Comparison of ENCODE assay signal across 8 mouse cellular contexts in genomic region chr4:132532981-132533916, GRCm38 (mm10). TPM values are rescaled to one million over a fixed set of nuclear protein-coding genes. Genes with fewer than 3 reads are reported as not detected.
DNase-seq lines count a peak whose midpoint lies in the region; ATAC-seq and TF ChIP-seq lines count a peak whose summit lies in the region.

Atpif1 (minus strand) TSS chr4:132533659.

- peak within 1 kb of the TSS; percentile 80 for H3K4me2 ChIP-seq in heart, embryonic 13.5 days
- peak within 1 kb of the TSS; percentile 91 for H3K4me2 ChIP-seq in liver, embryonic 14.5 days (ENCODE audit: low read depth)
- peak within 1 kb of the TSS; percentile 90 for H3K4me2 ChIP-seq in neural tube, embryonic 12.5 days (replicated peaks)

- H3K9ac ChIP-seq in heart, embryonic 13.5 days, result peak within 1 kb of the TSS; percentile 93
- peak within 1 kb of the TSS; percentile 97 for H3K9ac ChIP-seq in liver, embryonic 14.5 days (replicated peaks)
- peak within 1 kb of the TSS; percentile 92 for H3K9ac ChIP-seq in neural tube, embryonic 12.5 days

- peak; percentile 52 for TF ChIP-seq EP300 in liver, embryonic 14.5 days (IDR thresholded peaks at IDR 0.05; ENCODE audit: low read depth)

- peaks cover 51% of the 10 kb centered on the region for H3K4me1 ChIP-seq in heart, embryonic 13.5 days
- peaks cover 45 to 49% of the 10 kb centered on the region in 2 experiments for H3K4me1 ChIP-seq in liver, embryonic 14.5 days (replicated peaks; ENCODE audit: control insufficient read depth in 2 of 2, insufficient read depth in 2 of 2, low read length in 1 of 2)
- H3K4me1 ChIP-seq in neural tube, embryonic 12.5 days, result peaks cover 35% of the 10 kb centered on the region

- peaks cover 40% of the 10 kb centered on the region for H3K36me3 ChIP-seq in heart, embryonic 13.5 days
- H3K36me3 ChIP-seq in liver, embryonic 14.5 days (replicated peaks; ENCODE audit: control insufficient read depth, insufficient read depth, low read depth), result peaks cover 37% of the 10 kb centered on the region
- H3K36me3 ChIP-seq in neural tube, embryonic 12.5 days, result peaks cover 21% of the 10 kb centered on the region

- H3K27me3 ChIP-seq in heart, embryonic 13.5 days (replicated peaks), result no peaks in the 10 kb centered on the region
- no peaks in the 10 kb centered on the region for H3K27me3 ChIP-seq in liver, embryonic 14.5 days (ENCODE audit: control insufficient read depth, insufficient read depth, low read length)
- H3K27me3 ChIP-seq in neural tube, embryonic 12.5 days (replicated peaks), result no peaks in the 10 kb centered on the region

- H3K27ac ChIP-seq in heart, embryonic 13.5 days (replicated peaks), result peak within 1 kb of the TSS; percentile 97
- H3K27ac ChIP-seq in liver, embryonic 14.5 days, result peak within 1 kb of the TSS; percentile 97
- H3K27ac ChIP-seq in neural tube, embryonic 12.5 days, result peak within 1 kb of the TSS; percentile 86

- peak within 1 kb of the TSS; percentile 67 for H3K4me3 ChIP-seq in heart, embryonic 13.5 days
- H3K4me3 ChIP-seq in liver, embryonic 14.5 days (ENCODE audit: insufficient read depth in 1 of 2, low read depth in 2 of 2, low read length in 2 of 2), result peak within 1 kb of the TSS; percentile 83 to 98
- H3K4me3 ChIP-seq in neural tube, embryonic 12.5 days, result peak within 1 kb of the TSS; percentile 72

- peak; percentile 96 for DNase-seq in CD4-positive, CD25-positive, alpha-beta regulatory T cell, adult 2 months (ENCODE audit: low read depth, low spot score)
- DNase-seq in brain, embryonic 18.5 days (ENCODE audit: low read depth, low spot score), result peak; percentile 91
- DNase-seq in kidney, postnatal 10 days, result peak; percentile 96
- DNase-seq in liver, embryonic 14.5 days (ENCODE audit: low read depth in 3 of 3, low spot score in 3 of 3), result peak; percentile 95 to 97 (median 97)
- peak; percentile 91 for DNase-seq in telencephalon, adult 2 months (ENCODE audit: low read depth, low spot score)

- TF ChIP-seq CTCF in liver, embryonic 14.5 days (IDR thresholded peaks at IDR 0.05; ENCODE audit: low read depth), result 0 out of 2 replicates have a peak, but pooled peaks have one; percentile 4

- peak; percentile 75 for ATAC-seq in erythroid progenitor cell, adult 5-6 weeks (replicated peaks; ENCODE audit: low FRiP score, poor library complexity, severe bottlenecking)
- peak; percentile 80 for ATAC-seq in heart, embryonic 13.5 days (ENCODE audit: extremely low read depth, insufficient number of reproducible peaks, low FRiP score, low TSS enrichment)
- peak; percentile 71 for ATAC-seq in liver, embryonic 14.5 days (ENCODE audit: insufficient read depth)
- peak; percentile 89 for ATAC-seq in neural tube, embryonic 12.5 days (ENCODE audit: low FRiP score, low read depth)

- no peaks in the 10 kb centered on the region for H3K9me3 ChIP-seq in heart, embryonic 13.5 days
- H3K9me3 ChIP-seq in liver, embryonic 14.5 days (ENCODE audit: control insufficient read depth, low read length), result no peaks in the 10 kb centered on the region
- H3K9me3 ChIP-seq in neural tube, embryonic 12.5 days, result no peaks in the 10 kb centered on the region

- WGBS in heart, embryonic 13.5 days, result under 1% methylated on average over 63 of the region's 63 CpGs
- under 1% methylated on average over 63 of the region's 63 CpGs for WGBS in liver, embryonic 14.5 days (ENCODE audit: insufficient replicate concordance)
- WGBS in neural tube, embryonic 12.5 days, result under 1% methylated on average over 63 of the region's 63 CpGs

RNA-seq across cellular contexts. Expression of gene Atpif1, which starts in this region (rescaled TPM):
- total RNA-seq in erythroid progenitor cell, adult 5-6 weeks (2015; ENCODE audit: low replicate concordance), result 1,556 and 1,764 TPM in 2 replicates
- 3,478 and 4,268 TPM in 2 replicates for total RNA-seq in erythroid progenitor cell, adult 5-6 weeks (2017; ENCODE audit: low replicate concordance)
- polyA plus RNA-seq in heart, embryonic 13.5 days (2015; fragmentation: Nextera tagmentation; extraction: Ambion mirVana), result 1,230 and 1,350 TPM in 2 replicates
- polyA plus RNA-seq in liver, embryonic 14.5 days (2012; rRNA removed), result 544 and 902 TPM in 2 replicates
- polyA plus RNA-seq in liver, embryonic 14.5 days (2014; fragmentation: Nextera tagmentation; extraction: Ambion mirVana), result 1,811 and 1,820 TPM in 2 replicates
- polyA plus RNA-seq in neural tube, embryonic 12.5 days (2016; fragmentation: Nextera tagmentation; extraction: Ambion mirVana), result 1,288 and 1,313 TPM in 2 replicates

Comparison
In these comparisons a context has a peak if more than half of its experiments do, and no peak if none do; other contexts are left out.
1. Peak in every context shown above with its lines: DNase-seq, ATAC-seq, H3K4me3 ChIP-seq and H3K27ac ChIP-seq.